Mouse (Mus musculus) megakaryocyte, embryonic 14.5 days (primary cell): Measurements from ENCODE around the gene Gm49325. TPM values are rescaled to one million over a fixed set of nuclear protein-coding genes. Genes with fewer than 3 reads are reported as not detected.
"Not testable (repeated sequence)": the region's sequence is repeated elsewhere in the genome, so short reads cannot be mapped to it uniquely, and the experiment has no call there.

ENCODE experiments used
- H3K27me3 ChIP-seq: replicated peaks from 2 replicates; pipeline ENCODE3; 2012; ENCODE audit warnings: inconsistent platforms
- H3K36me3 ChIP-seq: replicated peaks from 2 replicates; pipeline ENCODE3; 2012; ENCODE audit warnings: low read length, inconsistent platforms, mixed read lengths
- H3K4me1 ChIP-seq: 2 replicates; pipeline ENCODE4 v1.6.1; 2012; ENCODE audit warnings: inconsistent platforms
- H3K4me3 ChIP-seq: replicated peaks from 2 replicates; pipeline ENCODE3; 2012; ENCODE audit warnings: moderate library complexity, mild to moderate bottlenecking, inconsistent platforms
- H3K9me3 ChIP-seq: 2 replicates; pipeline ENCODE4 v1.6.1; 2012; ENCODE audit warnings: inconsistent platforms
- FLI1 ChIP-seq: IDR thresholded peaks from 2 replicates; pipeline ENCODE4 v1.6.1; 2012; ENCODE audit warnings: low read length, inconsistent platforms, mixed read lengths
- GATA1 ChIP-seq: IDR thresholded peaks from 3 replicates; pipeline ENCODE4 v1.6.1; 2012; ENCODE audit warnings: mixed read lengths, low read length, inconsistent platforms, borderline replicate concordance
- polyA plus RNA-seq: library from polyadenylated mRNA; stranded (reverse); fragments of >175 nt; gene quantifications from 2 replicates; pipeline ENCODE4 v1.2.3, GENCODE M21; 2012; ENCODE audit warnings: low replicate concordance; ENCODE audit not compliant: insufficient read depth

Gm49325 gene
- polyA plus RNA-seq, 1 experiment = 9.0 TPM

DNA sequence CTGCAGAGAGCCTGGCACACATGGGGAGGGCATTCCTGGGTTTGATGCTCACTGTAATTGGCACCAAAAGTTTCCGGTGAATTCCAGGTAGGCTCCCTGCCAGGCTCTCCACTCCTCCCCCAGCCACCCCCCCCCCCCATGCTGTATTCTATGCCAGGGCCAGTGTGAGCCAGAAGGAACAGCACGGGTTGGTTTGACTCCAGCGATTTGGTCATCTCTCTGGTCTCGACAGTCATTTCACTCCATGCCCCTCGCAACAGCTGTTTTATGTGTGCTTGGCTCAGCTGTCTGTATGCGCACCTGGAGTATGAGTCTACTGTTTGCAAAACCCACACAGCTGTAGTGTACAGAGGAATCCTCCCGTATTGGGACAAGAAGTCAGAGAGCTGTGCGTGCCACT lies 60.3 kb downstream of the Gm49325 start:
- TF ChIP-seq FLI1 (no peak), GATA1 (no peak)
- H3K36me3 ChIP-seq = no peaks in the 10 kb centered on the region
- H3K4me1 ChIP-seq = peaks cover 6% of the 10 kb centered on the region
- H3K4me3 ChIP-seq = no peak overlapping the region
- H3K27me3 ChIP-seq = peaks cover 65% of the 10 kb centered on the region
- H3K9me3 ChIP-seq = peaks cover 3% of the 10 kb centered on the region; the same call in 1 of the 2 replicates

DNA sequence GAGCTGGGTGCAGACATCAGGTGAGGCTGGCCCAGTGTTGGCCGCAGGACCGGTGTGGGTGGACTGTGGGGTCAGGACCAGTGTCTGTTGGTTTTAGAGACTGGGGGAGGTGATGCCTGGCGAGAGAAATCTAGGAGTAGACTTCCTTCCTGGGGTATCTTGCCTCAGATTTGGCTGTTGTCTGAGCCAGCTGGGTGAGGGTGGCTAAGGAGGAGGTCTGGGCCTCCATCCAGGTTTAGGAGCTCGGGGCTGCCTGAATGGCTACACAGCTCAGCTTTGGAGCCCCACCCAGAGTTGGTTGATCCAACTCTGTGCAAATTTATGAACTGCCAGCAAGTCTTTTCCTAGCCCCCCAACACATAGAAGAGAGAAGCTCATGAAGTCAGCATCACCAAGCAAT lies 61.4 kb downstream of the Gm49325 start:
- H3K4me3 ChIP-seq = no peak overlapping the region
- peaks cover 11% of the 10 kb centered on the region for H3K4me1 ChIP-seq
- peaks cover 3% of the 10 kb centered on the region; the same call in 1 of the 2 replicates for H3K9me3 ChIP-seq
- peaks cover 59% of the 10 kb centered on the region for H3K27me3 ChIP-seq
- no peak for TF ChIP-seq FLI1
- TF ChIP-seq GATA1 = no peak
- H3K36me3 ChIP-seq = no peaks in the 10 kb centered on the region

DNA sequence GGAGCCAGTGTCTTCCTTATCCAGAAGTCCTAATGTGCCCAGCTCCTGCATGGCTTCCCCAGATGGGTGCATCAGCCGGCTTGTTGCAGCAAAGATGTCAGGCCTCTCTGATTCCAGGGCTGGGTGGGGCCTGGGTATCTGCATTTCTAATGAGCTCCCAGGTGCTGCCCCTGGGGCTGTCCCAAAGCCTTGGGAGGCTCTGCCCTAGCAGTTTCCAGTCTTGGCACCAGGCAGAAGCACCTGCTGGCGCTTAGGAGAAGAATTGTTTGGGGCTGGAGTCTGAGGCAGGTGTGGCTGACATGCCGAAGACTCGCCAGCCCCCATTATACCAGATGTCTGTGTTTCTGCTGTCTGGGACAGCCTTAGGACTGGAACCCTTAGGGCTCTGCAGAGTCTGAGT lies 64.7 kb downstream of the Gm49325 start:
- Histone ChIP-seq H3K9me3 (peaks cover 3% of the 10 kb centered on the region; the same call in 1 of the 2 replicates), H3K4me1 (peaks cover 7% of the 10 kb centered on the region), H3K4me3 (no peak overlapping the region), H3K27me3 (peaks cover 61% of the 10 kb centered on the region), H3K36me3 (no peaks in the 10 kb centered on the region)
- no peak for TF ChIP-seq GATA1
- no peak for TF ChIP-seq FLI1

DNA sequence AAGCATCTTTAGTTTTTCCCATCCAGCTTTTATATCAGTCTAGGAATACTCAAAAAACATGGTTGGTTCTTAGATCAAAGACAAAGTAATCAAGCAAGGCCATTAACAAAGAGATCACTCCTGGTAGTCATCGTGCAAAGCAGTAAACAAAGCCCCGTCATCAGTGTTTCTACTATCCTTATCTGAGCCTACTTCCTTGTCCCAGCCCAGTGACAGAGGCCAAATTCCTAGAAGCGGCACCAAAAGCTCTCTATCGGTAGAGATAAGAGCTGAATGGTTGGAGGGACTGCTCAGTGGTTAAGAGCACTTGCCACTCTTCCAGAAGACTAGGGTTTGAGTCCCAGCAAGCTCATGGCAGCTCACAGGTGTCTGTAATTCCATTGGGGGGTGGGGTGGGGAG lies 65.5 kb downstream of the Gm49325 start:
- Histone ChIP-seq H3K4me1 (peaks cover 7% of the 10 kb centered on the region), H3K27me3 (peaks cover 62% of the 10 kb centered on the region), H3K36me3 (no peaks in the 10 kb centered on the region), H3K9me3 (peaks cover 3% of the 10 kb centered on the region; the same call in 1 of the 2 replicates), H3K4me3 (no peak overlapping the region)
- no peak for TF ChIP-seq FLI1
- TF ChIP-seq GATA1 = no peak

DNA sequence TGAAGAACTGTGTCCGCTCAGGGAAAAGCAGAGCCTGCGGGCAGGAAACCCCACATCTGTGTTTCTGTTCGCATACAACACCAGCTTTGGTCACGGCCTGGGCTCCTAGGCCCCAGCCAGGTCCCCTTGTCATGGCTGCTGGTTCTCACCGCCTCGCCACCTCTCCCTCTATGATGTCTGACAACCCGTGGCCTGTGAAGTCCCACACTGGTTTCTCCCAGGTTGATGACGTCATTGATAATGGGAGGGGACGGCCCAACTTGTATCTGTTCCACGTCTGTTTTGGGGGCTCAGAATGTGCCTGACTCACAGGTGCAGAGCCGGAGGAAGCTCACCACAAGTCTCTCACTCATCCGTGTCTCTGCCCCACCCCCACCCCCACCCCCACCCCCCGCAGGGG lies 67.8 kb downstream of the Gm49325 start:
- no peaks in the 10 kb centered on the region for H3K36me3 ChIP-seq
- H3K4me1 ChIP-seq = peaks cover 17% of the 10 kb centered on the region
- TF ChIP-seq FLI1 (no peak), GATA1 (no peak)
- peaks cover 11% of the 10 kb centered on the region for H3K9me3 ChIP-seq
- H3K4me3 ChIP-seq = no peak overlapping the region
- H3K27me3 ChIP-seq = peaks cover 64% of the 10 kb centered on the region

DNA sequence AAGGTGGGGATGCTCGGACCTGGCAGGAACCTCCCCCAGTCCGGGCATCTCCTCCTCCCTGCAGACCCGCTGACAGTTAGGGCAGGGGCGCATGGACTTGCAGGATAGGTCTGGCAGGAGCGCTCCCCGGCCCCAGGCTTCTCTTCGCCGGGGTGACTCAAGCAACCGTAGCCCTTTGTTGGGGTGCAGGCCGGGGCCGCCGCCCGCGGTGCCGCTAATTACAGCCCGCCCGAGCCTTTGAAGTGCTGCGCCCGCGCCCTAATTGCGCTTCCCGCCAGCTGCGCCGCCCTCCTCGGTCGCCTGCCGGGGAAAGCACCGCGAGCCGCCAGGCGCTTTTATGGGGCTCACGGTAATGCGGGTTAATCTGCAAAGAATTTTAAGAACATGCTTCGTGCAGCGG lies 71.6 kb downstream of the Gm49325 start:
- TF ChIP-seq GATA1 (no peak), FLI1 (no peak)
- Histone ChIP-seq H3K36me3 (no peaks in the 10 kb centered on the region), H3K4me1 (peaks cover 10% of the 10 kb centered on the region; the same call in 1 of the 2 replicates), H3K9me3 (peaks cover 8% of the 10 kb centered on the region), H3K27me3 (peaks cover 75% of the 10 kb centered on the region), H3K4me3 (no peak overlapping the region)

DNA sequence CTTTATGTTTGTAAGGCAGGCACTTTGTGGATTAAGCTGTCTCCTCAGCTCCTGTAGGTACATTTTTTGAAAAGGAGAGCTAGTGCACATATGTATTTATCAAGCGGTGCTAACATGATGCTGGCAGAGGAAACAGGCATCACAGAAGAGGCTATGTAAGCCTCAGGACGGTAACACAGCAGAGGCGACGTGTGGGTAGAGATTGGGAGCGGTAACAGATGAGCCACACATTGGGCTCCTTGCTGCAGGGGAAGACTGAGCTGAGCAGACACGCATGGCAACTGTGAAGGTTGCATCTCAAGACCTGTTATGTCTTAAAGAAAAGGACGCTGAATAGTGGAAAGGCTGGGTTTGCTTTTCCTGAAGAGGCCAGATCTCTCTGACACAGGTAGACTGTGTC lies 77.0 kb downstream of the Gm49325 start:
- Histone ChIP-seq H3K9me3 (peaks cover 4% of the 10 kb centered on the region), H3K4me3 (no peak overlapping the region), H3K27me3 (peaks cover 80% of the 10 kb centered on the region), H3K36me3 (no peaks in the 10 kb centered on the region), H3K4me1 (peaks cover 3% of the 10 kb centered on the region; the same call in 1 of the 2 replicates)
- TF ChIP-seq GATA1 (no peak), FLI1 (no peak)

DNA sequence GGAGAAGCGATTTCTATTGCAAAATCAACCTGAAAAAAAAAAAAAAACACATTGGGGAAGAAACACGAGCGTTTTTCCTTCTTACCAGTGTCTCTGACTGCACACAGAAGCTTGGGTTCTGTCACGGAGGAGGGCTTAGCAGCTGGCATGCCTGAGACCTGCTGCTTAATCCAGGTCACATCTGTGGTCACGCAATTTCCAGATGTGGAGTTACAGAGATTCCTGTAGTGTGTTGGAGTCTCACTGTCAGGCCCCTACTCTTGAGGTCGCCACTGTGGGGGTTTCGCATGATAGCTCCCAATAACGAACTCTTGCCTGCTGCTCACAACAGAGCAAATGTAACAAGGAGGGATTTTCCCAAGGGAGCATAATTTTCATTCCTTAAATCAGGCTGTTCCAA lies 78.2 kb downstream of the Gm49325 start:
- no peaks in the 10 kb centered on the region for H3K9me3 ChIP-seq
- no peaks in the 10 kb centered on the region for H3K36me3 ChIP-seq
- no peaks in the 10 kb centered on the region for H3K4me1 ChIP-seq
- no peak overlapping the region for H3K4me3 ChIP-seq
- TF ChIP-seq FLI1 = no peak
- no peak for TF ChIP-seq GATA1
- H3K27me3 ChIP-seq = peaks cover 82% of the 10 kb centered on the region

DNA sequence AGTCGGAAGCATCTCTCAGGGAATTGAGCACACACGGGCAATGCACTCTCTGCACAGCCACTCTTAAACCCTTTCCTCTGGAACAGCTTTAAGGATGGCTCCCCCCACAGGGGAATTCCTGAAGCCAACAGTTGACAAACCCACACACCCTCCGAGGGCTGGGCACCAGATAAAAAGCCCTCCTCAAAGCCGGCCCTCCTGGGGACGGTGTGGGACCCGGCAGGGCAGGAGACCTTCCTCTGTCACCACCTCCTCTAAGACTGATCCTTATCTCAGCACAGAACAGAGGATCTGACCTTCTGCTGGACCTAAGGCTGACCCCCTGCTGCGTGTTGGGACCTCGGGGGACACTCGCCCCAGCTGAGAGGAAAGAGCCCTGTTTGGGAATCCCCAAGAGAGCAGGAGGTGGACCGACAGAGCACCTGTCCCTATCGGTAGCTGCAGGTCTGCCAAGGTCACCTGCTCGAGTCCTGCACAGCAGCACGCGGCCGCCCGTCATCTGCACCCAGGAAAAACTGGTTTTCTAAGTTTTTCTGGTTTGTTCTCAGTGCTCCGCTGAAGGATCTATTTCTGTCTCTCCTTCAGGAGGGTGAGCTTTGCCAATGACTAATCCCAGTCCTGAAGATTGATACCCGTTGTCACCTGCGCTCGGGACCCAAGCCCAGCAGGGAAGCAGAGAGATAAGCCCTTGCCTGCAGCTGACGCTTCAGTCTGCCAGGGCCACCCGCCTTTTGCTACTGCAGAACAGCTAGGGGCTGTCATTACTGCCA lies 80.1 kb downstream of the Gm49325 start, which contains the start of gene Tspear:
Tspear (plus strand) TSS at position 675 of the 770 bp plus-strand sequence.
- Histone ChIP-seq H3K4me3 (no peak within 1 kb of the TSS), H3K9me3 (no peaks in the 10 kb centered on the region), H3K4me1 (no peaks in the 10 kb centered on the region; the same call in 1 of the 2 replicates), H3K27me3 (peaks cover 84% of the 10 kb centered on the region), H3K36me3 (no peaks in the 10 kb centered on the region)
- TF ChIP-seq GATA1 (no peak), FLI1 (no peak)

DNA sequence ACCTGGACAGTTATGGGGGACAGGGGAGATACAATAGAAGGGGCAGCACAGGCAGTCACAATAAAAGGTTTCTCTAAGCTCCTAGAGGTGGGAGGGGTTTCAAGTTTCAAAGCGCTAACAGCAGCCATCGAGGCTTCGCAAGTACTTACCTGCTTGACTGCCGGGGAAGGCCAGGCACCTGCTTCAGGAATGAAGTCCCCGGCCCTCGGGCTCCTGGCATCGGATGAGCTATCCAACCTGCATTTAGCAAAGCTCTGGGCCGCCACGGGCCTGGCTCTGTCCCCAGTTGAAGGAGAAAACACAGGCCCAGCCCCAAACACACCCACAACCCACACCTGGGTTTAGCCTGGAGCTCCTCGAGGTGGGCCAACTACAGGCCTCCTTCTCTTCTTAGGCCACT lies 81.0 kb downstream of the Gm49325 start:
- H3K27me3 ChIP-seq = peaks cover 90% of the 10 kb centered on the region

DNA sequence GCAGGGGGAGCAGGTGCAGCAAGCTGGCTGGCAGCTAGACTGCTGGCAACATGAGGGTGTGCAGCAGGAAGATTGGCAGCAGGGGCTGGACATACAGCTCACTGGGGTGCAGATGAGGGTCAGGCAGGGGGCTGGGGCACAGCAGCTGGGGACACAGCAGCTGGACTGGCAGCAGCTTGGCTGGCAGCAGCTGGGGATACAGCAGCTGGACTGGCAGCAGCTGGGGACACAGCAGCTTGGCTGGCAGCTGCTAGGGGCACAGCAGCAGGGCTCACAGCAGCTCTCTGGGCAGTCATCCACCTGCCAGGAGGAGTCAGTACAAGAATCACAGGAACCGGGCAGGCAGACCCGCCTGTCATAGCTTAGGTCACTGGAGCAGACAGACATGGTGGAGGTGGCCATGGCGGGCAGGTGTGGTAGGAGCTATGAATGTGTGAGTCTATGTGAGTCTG lies 84.4 kb downstream of the Gm49325 start, which contains the start of gene Gm19402:
Gm19402 (minus strand) TSS at position 402 of the 452 bp plus-strand sequence.
- H3K27me3 ChIP-seq = peaks cover 88% of the 10 kb centered on the region
- H3K36me3 ChIP-seq, H3K4me3 ChIP-seq, H3K9me3 ChIP-seq, H3K4me1 ChIP-seq: not testable (repeated sequence)

More for the DNA sequence above, 81.0 kb downstream of the Gm49325 start:
- Histone ChIP-seq H3K9me3 (no peaks in the 10 kb centered on the region), H3K4me3 (no peak overlapping the region), H3K4me1 (no peaks in the 10 kb centered on the region; the same call in 1 of the 2 replicates), H3K36me3 (no peaks in the 10 kb centered on the region)
- TF ChIP-seq FLI1 = no peak
- no peak for TF ChIP-seq GATA1
